Mouse (Mus musculus): ENCODE results near the gene Dntt.

Dntt gene

DNA sequence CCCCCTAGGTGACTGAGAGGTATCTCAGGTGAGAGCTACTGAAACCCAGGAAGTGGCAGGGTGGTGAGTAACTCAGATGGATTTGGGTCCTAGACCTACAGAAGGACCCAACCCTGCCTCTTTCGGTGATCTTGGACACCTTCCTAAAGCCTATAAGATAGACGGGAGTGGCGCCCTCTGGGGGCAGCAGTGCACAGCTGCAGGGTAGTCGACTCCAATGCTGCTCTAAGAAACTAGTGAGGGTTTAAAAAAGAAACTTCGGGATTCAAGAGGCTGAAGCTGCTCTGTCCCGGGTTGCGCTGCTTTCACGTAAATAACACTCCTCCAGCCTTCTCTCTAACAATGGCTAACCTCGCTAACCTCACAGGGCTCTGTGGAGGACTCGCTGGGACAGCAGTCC lies 24.5 kb downstream of the Dntt start:
- no peak for DNase-seq (ENCODE audit: extremely low spot score)

DNA sequence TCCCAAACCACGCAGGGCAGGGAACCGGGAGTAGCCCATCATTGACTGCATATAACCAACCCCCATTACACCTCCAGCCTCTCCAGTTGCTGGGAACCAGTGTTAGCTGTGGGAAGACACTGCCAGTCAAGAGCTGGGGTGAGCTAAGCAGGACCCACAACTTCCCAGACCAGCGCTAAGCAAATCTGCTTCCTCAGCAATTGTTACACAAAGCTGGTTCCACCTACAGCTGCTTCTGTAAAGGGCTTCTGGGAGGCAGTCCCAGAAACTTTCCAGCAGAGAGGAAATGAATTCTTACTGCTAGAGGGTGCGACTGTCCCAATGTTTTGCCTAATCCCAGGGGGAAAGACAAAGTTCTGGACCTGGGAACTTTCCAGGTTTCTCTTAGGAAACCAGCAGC lies 25.6 kb downstream of the Dntt start:
- DNase-seq (ENCODE audit: extremely low spot score), result no peak

DNA sequence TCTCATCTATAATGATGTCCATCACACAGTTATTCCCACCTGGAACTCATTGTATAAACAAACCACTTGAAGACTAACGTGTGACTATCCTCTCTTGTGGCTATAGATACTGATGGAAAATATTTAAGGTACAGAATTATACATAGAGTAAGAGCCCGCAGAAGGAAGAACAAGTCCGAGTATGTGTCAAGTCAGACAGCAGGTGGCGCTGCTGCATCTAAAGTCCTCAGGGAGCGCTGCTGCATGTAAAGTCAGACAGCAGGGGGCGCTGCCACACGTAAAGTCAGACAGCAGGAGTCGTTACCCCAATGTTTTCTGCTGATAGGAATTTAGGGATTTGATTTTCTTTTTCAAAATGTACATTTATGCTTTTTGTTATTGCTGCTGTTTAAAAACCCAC lies 42.4 kb downstream of the Dntt start:
- peak; percentile 74 for DNase-seq (ENCODE audit: extremely low spot score)

DNA sequence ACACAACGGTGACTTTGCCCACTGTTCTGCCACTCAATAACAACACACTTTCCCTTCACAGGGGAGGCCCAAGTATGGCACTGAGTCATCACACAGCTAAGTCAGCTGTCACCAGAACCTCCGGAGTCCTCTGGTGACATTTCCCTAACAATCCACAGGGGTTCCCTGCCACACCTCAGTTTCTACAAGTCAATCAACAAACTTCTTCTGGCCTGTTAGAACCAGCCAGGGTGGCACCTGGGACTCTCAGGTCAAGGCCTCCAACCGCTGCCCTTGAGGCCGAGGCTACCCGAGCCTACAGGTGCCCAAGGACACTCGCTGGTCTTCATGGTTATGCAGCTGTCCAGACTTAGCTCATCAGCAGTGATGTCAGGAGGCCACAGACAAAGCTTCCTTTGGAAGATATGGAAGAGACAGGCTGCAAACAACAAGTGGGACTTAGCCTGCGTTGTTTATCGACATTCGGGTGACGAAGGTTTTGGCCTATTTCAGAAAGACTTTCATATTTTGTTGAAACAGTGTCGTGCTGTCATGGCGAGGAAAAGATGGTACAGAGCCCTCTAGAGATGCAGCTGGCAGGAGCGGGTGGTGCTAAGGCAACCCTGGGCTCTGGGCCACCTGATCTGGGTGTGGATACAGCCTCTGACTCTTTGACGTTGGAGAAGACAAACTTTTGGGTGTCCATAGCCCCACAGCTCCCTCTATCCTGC lies 44.8 kb downstream of the Dntt start:
- no peak for DNase-seq (ENCODE audit: extremely low spot score)

DNA sequence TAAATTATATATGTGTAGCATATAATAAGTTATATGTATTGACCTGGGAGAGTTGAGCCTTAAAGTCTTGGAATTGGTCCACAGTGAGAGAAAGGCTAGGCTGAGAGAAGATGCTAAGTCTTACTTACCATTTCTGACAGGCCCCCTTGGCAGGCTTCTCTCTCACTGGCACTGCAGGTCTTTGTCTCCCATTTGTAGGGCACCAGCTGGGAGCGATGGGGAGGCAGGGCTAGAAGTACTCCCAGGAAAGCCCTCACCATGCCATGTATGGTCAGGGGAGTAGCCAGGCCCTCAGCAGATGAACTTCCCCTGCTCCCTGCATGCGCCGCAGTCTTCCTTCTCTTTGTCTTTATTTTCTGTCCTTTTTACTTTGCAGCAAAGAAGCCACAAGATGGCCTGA lies 47.8 kb downstream of the Dntt start, which contains the start of gene Opalin:
Gene Opalin (minus strand): TSS at position 208 of the 400 bp plus-strand sequence.
- no peak for DNase-seq (ENCODE audit: extremely low spot score)

DNA sequence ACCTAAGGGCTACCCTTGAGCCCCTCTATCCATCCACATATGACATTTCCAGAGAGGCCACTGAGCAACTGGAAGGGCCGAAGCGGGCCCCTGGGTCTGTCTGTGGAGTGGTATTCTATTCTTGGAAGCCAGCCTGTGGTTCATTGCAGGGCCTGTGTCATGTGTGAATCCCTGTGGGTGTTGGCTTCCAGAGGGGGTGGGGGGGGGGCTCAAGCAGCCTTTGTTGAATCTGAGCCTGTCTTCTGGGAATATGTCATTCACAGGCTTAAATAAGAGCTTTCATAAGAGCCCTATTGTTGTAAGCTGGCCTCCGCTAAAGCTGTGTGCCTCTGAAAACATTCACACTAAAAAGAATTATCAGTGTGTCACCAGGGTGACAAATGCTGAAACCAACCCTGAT lies 52.5 kb downstream of the Dntt start:
- DNase-seq (ENCODE audit: extremely low spot score), result no peak

DNA sequence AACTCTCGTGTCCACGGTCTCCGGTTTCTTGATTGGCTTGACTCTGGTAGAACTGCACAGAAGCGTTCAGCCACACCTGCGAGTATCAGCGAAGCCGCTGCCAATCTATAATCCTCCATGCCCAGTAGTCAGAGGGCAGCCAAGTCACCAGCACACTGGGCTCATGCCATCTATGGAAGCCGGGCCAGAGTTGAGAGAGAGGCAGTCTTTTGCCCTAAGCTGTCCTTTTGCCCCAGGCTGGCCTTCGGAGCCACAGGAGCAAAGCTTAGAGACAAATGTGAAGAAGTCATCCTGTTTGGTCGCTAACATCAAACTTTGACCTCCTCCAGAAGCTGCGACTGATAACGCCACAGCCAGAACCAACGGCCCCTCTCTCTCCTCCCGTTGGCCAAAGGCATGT lies 54.6 kb downstream of the Dntt start:
- no peak for DNase-seq (ENCODE audit: extremely low spot score)

DNA sequence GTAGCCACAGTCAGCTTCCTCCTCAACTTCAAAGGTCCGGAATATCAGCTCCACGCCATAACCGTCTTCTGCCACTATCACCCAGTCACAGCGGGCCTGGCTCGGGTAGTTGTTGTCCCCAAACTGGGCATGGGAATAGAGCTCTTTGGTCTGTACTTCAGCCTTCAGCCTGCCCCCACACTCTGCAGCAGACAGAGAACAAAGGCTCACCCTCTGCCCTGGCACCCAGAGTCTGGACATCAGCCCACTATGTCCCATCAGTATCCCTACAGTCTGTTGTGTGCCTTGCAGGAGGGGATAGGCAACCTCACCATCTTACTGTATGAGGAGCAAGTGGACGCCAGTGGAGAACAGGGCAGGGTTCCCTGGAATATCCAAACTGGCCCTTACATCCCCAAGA lies 57.2 kb downstream of the Dntt start:
- DNase-seq (ENCODE audit: extremely low spot score), result no peak

DNA sequence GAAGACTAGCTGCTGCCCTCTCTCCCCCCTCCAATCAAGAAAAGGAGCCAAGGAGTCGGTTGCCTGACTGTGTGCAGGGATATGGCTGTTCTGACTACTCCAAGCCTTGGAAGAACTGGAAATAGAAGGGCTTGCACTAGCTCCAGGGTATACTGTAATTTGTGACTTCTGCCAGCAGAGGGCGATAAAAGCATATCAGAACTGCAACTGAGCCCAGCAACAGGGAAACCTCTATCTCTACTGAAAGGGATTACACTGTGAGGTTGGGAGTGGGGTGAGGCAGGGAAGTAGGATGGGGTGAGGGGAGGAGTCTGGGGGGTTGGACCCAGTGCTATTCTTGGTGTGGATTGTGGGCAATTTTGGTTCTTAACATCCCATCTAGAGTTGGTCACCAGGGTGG lies 57.6 kb downstream of the Dntt start:
- DNase-seq (ENCODE audit: extremely low spot score), result peak; percentile 76

DNA sequence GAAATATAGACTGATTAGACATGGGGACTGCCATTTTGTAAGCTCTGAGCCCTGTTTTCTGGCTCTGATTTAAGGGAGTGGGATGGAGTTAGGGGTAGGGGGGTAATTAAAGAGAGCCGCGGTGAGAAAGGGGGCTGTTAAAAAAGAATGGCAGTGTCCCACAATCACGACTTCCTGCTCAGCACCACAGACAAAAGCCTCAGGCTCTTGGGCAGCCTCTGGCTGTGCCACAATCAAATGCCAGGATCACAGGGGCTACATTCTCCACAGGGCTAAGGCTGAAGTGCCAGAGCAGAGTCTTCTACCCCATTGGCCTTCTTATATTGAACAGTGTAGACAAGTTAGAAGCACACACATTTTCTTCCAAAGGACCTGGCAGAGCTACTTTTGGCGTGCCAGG lies 58.8 kb downstream of the Dntt start:
- DNase-seq (ENCODE audit: extremely low spot score), result no peak

DNA sequence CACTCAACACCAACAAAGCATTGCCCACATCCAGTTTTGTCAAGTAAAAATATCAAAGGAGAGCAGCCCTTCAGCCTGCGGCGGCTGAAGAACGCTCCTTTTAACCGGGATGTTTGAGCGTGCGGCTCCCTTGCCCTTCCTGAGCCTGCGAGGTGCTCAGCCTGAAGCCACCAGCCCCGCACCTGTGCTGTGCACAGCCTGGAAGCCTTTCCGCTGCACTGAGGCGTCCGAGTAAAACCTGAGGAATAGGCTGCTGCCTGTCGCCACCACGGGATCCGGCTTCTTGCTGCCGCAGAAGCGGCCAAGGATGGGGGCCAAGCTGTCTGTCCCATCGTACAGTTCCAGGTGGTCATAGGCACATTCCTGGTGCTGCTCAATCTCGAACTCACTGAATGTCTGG lies 59.4 kb downstream of the Dntt start:
- DNase-seq (ENCODE audit: extremely low spot score), result no peak

DNA sequence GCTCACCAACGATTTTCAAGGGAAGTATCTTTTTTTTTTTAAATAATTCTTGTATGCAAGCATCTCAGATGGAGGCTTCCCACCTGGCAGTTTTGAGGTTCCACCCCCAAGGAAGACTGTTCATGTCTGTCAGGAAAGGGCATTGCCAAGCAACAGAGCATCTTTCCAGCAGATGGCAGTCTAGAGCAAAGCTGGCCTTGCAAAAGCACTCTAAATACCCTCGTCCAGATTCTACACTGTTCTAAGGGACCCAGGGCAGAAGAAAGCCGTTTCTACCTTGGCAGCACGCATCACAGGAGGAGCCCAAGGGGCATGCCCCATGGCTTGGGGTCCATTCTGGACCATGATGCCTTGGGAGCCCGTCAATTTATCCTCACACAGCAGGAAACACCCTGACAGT lies 60.8 kb downstream of the Dntt start:
- peak; percentile 68 for DNase-seq (ENCODE audit: extremely low spot score)

DNA sequence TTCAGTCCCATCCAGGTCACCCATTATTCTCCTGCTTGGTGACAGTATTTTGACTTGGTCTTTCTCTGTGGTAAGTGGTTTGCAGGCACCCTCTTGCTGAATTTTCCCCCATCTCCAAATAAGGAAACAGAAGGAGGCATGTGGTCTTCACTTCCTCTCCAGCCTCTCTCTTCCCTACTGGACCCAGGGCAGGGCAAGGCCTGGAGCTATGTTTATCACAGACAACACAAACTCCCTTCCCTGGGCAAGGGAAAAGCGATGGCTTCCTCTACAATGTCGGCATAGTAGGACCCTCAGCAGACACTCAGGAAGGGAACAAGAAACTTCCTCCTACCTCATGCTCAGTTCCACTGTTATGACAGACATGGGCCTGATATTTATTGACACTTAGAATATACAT lies 62.8 kb downstream of the Dntt start:
- DNase-seq (ENCODE audit: extremely low spot score), result no peak

DNA sequence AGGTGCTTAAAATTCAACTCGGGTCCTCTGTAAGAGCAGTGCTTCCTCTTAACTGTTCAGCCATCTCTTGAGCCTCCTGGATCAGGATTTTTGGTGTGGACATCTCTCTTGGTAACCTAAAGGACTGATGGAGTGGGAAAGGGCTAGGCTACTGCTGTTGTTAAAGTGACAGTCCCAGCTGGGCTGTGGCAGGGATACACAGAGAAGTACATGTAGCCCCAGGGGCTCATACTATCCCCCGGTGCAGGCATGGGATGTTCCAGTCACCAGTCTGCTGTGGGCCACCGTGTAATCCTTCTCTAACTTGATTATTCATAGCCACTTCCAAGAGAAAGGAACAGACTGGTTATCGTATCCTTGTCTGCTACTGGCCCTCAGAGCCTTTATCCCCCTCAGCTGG lies 68.0 kb downstream of the Dntt start:
- DNase-seq (ENCODE audit: extremely low spot score), result no peak

DNA sequence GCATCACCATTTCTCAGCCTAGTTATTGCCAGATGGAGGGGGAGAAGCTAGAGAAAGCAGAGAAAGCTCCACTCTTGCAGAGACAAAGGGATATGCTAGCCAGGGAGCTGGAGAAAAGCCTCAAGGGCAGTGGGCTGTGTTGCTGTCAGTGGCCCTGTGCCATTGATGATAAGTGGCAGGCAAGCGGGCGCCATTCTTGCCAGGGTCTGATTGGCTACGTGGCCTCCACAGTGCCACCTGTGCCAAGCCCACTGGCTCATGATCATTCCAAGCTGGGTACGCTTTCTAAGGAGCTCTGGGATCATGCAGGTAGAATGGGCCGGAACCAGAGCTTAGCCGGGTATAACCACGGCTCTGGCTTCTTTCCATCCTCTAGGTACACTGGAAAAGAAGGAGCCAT lies 71.8 kb downstream of the Dntt start:
- no peak for DNase-seq (ENCODE audit: extremely low spot score)

DNA sequence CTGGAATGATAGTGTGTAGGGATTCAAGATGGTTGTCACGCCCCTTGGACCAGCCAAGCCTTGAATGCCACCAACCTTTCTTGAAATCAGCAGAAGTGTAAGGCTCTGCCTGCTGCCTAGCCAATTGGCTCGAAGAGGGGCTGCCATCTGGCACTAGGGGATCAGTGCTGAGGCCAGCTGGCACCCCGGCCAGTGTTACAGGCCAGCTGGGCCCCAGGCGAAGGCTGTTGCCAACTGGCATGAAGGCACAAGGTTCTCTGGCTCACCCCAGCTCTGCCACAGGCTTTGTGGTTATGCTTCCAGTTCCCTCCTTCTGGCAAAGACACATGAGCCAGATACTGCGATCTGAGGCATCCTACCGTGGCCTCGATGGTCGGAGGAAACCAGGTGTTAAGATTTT lies 72.3 kb downstream of the Dntt start:
- no peak for DNase-seq (ENCODE audit: extremely low spot score)

DNA sequence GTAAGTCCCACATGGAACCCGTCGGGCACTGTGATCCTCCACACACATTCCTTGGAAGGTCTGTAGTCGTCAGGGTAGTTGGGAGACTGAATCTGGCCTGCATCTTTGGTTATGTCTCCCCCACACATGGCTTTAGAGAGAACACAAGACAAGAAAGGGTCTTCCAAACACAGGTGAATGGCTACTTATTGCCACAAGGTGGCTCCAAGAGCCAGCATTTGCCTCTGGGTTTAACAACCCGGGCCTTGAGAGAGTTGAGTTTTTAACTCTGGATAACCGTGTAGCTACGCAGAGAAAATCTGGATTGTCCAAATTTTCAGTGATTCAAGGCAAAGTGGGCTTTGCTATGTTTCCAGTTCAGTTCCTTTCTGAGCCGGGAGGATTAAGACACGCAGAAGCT lies 75.8 kb downstream of the Dntt start:
- peak; percentile 31 for DNase-seq (ENCODE audit: extremely low spot score)

DNA sequence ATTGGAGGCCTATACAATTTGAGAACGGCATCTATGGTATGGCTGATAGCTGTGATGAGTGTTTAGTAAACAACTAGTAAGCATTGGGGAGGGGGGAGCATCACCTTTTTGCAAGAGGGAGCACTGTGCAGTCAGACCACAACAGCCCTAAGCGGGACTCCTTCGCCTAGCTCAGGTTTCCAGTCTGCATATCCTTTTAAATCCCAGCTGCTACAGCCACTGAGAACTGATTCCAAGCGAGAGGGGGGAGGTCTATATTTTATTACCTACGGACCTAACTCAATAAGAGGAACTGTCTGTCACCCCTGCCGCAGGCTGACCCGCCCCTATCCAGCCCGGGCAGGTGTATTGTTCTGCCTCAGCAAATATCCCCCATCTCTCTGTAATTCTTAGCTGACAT lies 78.5 kb downstream of the Dntt start:
- DNase-seq (ENCODE audit: extremely low spot score), result no peak

DNA sequence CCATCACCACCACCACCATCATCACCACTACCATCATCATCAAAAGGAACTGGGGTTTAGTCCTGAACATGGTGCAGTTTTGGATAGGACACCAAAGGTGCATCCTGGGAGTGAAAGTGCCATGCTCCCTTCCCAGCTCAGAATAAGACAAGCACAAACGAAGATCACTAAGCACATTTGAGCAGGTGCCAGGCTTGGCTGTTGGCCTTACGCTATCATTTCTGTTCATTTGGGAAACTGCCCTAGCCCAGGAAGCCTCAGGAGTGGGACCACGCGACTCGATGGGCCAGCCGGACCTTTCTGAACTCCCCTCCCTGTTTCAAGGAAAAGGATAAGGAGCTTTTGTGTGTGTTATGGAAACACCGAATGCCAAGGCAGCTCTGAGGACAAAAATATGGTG lies 79.6 kb downstream of the Dntt start:
- no peak for DNase-seq (ENCODE audit: extremely low spot score)

All from embryo, embryonic 9.5 days (tissue).